Comparison of ENCODE assay signal across 19 mouse cellular contexts in genomic region chr19:25431909-25432308, GRCm38 (mm10).
DNase-seq lines count a peak whose midpoint lies in the region; TF ChIP-seq lines count a peak whose summit lies in the region.
"Had no signal": no experiment of that assay in that cellular context is flagged by ENCODE, and none has a peak within 500 bp of the region (broad histone marks: within the 10 kb centered on the region; RNA-seq: fewer than 3 reads in every experiment).

No protein-coding gene starts in this region.

- no peaks in the 10 kb centered on the region for H3K27me3 ChIP-seq in heart, adult 2 months (ENCODE audit: control insufficient read depth, insufficient read depth, low read length)
- H3K27me3 ChIP-seq: CH12.LX, Patski had no signal

- no peak for TF ChIP-seq POLR2A in heart, adult 2 months (IDR thresholded peaks at IDR 0.05; ENCODE audit: insufficient read depth, low read depth, low read length)

- peak overlapping the region; percentile 38; the same call in 1 of the 2 replicates for H3K27ac ChIP-seq in gastrocnemius, adult 2 months
- H3K27ac ChIP-seq in heart, adult 2 months, result peak overlapping the region; percentile 41

- peaks cover 10% of the 10 kb centered on the region for H3K4me1 ChIP-seq in heart, adult 2 months (ENCODE audit: control insufficient read depth, insufficient read depth, low read length)

- WGBS in heart, adult 2 months, result 52% methylated on average over 7 of the region's 7 CpGs

- H3K79me2 ChIP-seq in heart, adult 2 months (replicated peaks; ENCODE audit: control insufficient read depth, insufficient read depth, low read length), result no peaks in the 10 kb centered on the region

- peaks cover 2% of the 10 kb centered on the region for H3K36me3 ChIP-seq in heart, adult 2 months (ENCODE audit: control insufficient read depth, insufficient read depth, low read length)
- H3K36me3 ChIP-seq: G1E had no signal

- intact Hi-C loops in gastrocnemius, adult 2 months (cut with DNase I), result no loop called here
- intact Hi-C loops in heart, adult 2 months (cut with DNase I), result loop anchor here (5.0 kb wide), 1 partner anchor 45 kb away; no protein-coding TSS in a partner anchor
- intact Hi-C loops in heart, postnatal 36 days (cut with DNase I), result no loop called here

- H3K9ac ChIP-seq in heart, adult 2 months (ENCODE audit: low read depth, low read length), result no peak overlapping the region

- no peak for DNase-seq in gastrocnemius, adult 2 months
- no peak for DNase-seq in gastrocnemius, postnatal 25 days
- peak; percentile 92 for DNase-seq in heart, adult 11 months
- no peak for DNase-seq in heart, adult 18-20 months
- no peak for DNase-seq in heart, adult 2 months
- no peak for DNase-seq in heart, postnatal 36 days
- DNase-seq: adrenal gland, adult 2 months; adrenal gland, adult 8-10 months; adrenal gland, postnatal 10 days; adrenal gland, postnatal 14 days; adrenal gland, postnatal 25 days; adrenal gland, postnatal 36 days; B cell, adult 2 months; cerebellum, adult 11 months; cerebellum, adult 11-12 months; cerebellum, adult 18-20 months had no signal

- no peak overlapping the region for H3K4me3 ChIP-seq in gastrocnemius, adult 2 months
- H3K4me3 ChIP-seq in heart, adult 2 months, result no peak overlapping the region

- TF ChIP-seq CTCF in gastrocnemius, adult 2 months (IDR thresholded peaks at IDR 0.05), result no peak
- no peak for TF ChIP-seq CTCF in heart, adult 2 months (IDR thresholded peaks at IDR 0.05)

- TF ChIP-seq EP300 in heart, adult 2 months (IDR thresholded peaks at IDR 0.05; ENCODE audit: insufficient read depth, low read depth, low read length), result no peak
